Mouse (Mus musculus): ENCODE measurements around the gene Mettl6.

DNA sequence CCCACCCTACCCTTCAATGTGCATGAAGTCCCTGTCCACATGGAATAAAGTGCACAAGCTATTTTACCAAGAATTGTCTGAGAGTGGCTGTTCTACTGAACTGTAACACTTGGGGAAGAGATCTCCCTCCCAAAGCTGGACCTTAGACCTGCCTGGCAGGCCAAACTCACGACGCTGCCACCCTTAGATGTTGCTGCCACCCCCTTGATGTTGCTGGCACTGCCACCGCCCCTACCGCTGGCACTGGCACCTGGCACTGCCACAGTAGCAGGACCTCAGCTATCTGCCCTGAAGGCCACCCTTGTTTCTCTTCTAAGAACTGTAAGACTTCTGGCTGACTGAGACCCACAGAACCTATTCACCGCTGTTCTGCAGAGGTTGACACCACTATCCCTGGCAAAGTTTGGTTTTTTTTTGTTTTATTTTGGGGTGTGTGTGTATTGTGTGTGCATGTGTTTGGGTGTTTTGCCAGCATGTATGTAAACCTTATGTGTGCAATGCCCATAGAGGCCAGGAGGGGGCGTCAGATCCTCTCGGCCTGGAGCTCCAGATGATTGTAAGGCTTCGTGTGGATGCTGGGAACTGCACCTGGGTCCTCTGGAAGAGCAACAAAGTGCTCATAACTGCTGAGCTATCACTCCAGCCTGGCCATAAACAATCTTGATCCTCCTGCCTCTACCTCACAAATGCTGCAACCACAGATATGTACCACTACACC lies 39.8 kb downstream of the Mettl6 start:
- TF ChIP-seq CTCF (conservative IDR thresholded peaks at IDR 0.05; ENCODE audit: low read length) (peak; percentile 57), POU5F1 (IDR thresholded peaks at IDR 0.05; ENCODE audit: borderline replicate concordance, low read length) (no peak)

All from E14TG2a.4 (cell line).